Mouse (Mus musculus): ENCODE measurements around the gene Ect2. TPM values are rescaled to one million over a fixed set of nuclear protein-coding genes. Genes with fewer than 3 reads are reported as not detected.

The Ect2 gene
- polyA plus RNA-seq (2017; shearing (Covaris generic)), result 3.1 TPM

DNA sequence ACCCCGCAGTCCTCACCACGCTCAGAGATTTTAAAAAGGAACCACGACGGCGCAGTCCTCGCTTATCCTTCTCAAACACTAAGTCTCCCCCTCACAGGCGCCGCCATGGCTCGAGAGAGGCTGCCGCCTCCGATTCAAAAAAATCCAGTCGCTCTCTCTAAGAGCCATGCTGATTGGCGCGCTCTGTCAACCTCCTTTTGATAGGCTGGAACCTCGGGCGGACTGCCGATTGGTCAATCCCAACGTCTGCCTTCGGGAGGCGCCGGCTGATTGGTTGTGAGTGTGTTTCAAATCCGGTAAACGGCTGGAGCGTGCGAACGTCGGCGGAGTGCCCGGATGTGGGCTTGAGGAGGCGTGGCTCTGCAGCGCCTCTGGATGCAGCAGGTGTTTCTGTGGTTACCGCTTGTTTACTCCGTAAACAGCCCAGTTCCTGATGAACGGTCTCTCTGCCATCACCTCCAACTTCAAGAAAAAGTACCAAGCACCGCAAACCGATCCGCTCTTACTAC is at the start of gene Ect2:
Gene Ect2, minus strand, starts transcription at position 178 of the 509 bp plus-strand sequence.

DNA sequence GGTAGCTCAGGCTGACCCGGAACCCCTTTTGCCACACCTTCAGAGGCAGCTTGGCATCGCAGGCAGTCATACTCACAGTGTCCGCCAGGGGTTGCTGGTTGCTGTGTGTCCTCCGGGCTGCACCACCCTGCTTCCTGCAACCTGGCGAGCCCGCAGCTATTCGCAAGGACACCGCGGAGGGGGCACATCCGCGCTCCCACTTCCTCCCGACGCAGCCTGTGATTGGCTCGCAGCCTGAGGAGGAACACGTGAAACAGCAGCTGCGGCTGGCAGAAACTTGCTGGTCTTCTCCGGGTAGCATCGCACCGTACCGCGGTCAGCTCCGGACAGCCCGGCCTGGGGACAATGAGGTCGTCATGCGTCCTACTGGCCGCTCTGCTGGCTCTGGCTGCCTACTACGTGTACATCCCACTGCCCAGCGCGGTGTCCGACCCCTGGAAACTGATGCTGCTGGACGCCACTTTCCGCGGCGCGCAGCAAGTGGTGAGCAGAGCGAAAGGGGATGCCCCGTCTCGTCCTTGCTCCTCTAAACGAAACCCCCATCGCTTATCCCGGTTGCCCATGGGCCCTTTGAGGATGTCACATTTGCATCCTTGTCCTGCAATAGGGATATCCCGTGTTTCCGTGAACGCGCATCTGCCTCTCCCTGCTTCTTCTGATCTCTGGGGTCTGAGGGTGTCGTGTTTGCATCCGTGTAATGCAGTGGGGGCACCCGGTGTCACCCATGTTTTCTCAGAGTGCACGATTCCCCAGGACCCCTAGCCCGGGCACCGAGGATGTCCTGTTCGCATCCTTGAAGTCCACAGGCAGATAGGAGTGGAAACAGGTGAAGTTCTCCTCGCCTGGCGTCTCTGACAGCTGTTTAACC is 29.3 kb upstream of the Ect2 start, which contains the start of gene Nceh1:
Gene Nceh1, plus strand, starts transcription at position 233 of the 868 bp plus-strand sequence.

Other genes with a start within 250 kb of the Ect2 start
- 15.7 TPM for gene Nceh1, start 29.1 kb upstream of the Ect2 start, polyA plus RNA-seq (2017; shearing (Covaris generic))
- 4.5 TPM for gene Tnfsf10, start 163.2 kb upstream of the Ect2 start, polyA plus RNA-seq (2017; shearing (Covaris generic))
- gene Ghsr, start 217.5 kb upstream of the Ect2 start, polyA plus RNA-seq (2017; shearing (Covaris generic)), result not detected

Measured in effector memory CD4-positive, alpha-beta T cell, adult 7 months (primary cell).